Mouse (Mus musculus): Measurements from ENCODE around the gene Ptpn6.
"Not testable (repeated sequence)": the region's sequence is repeated elsewhere in the genome, so short reads cannot be mapped to it uniquely, and the experiment has no call there.

Gene Ptpn6

GRCm38 (mm10) chr6:124699366-124699765 is 39.1 kb downstream of the Ptpn6 start:
- DNase-seq (ENCODE audit: low spot score): no peak

- no peak for DNase-seq (ENCODE audit: low spot score)
These were observed 39.8 kb downstream of the Ptpn6 start for GRCm38 (mm10) chr6:124698751-124699150.

GRCm38 (mm10) chr6:124696441-124697150 is 41.9 kb downstream of the Ptpn6 start:
- no peak for DNase-seq (ENCODE audit: low spot score)

- no peak for DNase-seq (ENCODE audit: low spot score)
These were observed 44.2 kb downstream of the Ptpn6 start for GRCm38 (mm10) chr6:124694166-124694955.

- DNase-seq (ENCODE audit: low spot score): no peak
These were observed 45.1 kb downstream of the Ptpn6 start for GRCm38 (mm10) chr6:124693243-124693981.

- no peak for DNase-seq (ENCODE audit: low spot score)
These were observed 48.0 kb downstream of the Ptpn6 start for GRCm38 (mm10) chr6:124690517-124690916.

- DNase-seq (ENCODE audit: low spot score): no peak
These were observed 49.5 kb downstream of the Ptpn6 start for GRCm38 (mm10) chr6:124689011-124689410.

GRCm38 (mm10) chr6:124688151-124688758 is 50.3 kb downstream of the Ptpn6 start:
- DNase-seq (ENCODE audit: low spot score): no peak

- DNase-seq (ENCODE audit: low spot score): not testable (repeated sequence)
These were observed 51.9 kb downstream of the Ptpn6 start for GRCm38 (mm10) chr6:124686644-124687043.

- no peak for DNase-seq (ENCODE audit: low spot score)
These were observed 52.7 kb downstream of the Ptpn6 start for GRCm38 (mm10) chr6:124685606-124686386.

GRCm38 (mm10) chr6:124683591-124684417 is 54.7 kb downstream of the Ptpn6 start:
- no peak for DNase-seq (ENCODE audit: low spot score)

- not testable (repeated sequence) for DNase-seq (ENCODE audit: low spot score)
These were observed 56.2 kb downstream of the Ptpn6 start for GRCm38 (mm10) chr6:124682291-124682690.

- no peak for DNase-seq (ENCODE audit: low spot score)
These were observed 59.0 kb downstream of the Ptpn6 start for GRCm38 (mm10) chr6:124679486-124679885.

GRCm38 (mm10) chr6:124678769-124679168 is 59.7 kb downstream of the Ptpn6 start:
- no peak for DNase-seq (ENCODE audit: low spot score)

GRCm38 (mm10) chr6:124676171-124676570 is 62.3 kb downstream of the Ptpn6 start:
- no peak for DNase-seq (ENCODE audit: low spot score)

GRCm38 (mm10) chr6:124674591-124674990 is 63.9 kb downstream of the Ptpn6 start:
- DNase-seq (ENCODE audit: low spot score): no peak

- no peak for DNase-seq (ENCODE audit: low spot score)
These were observed 64.9 kb downstream of the Ptpn6 start for GRCm38 (mm10) chr6:124673619-124674018.

- DNase-seq (ENCODE audit: low spot score): no peak
These were observed 66.4 kb downstream of the Ptpn6 start for GRCm38 (mm10) chr6:124672100-124672499.

Measured in embryo, embryonic 10 days (tissue).